Mouse (Mus musculus) kidney, embryonic 15.5 days (tissue): ENCODE measurements around the gene Socs1. TPM values are rescaled to one million over a fixed set of nuclear protein-coding genes. Genes with fewer than 3 reads are reported as not detected.
A peak's percentile ranks its signal among the peaks of the same experiment; 100 is the strongest.

Experiments
- ATAC-seq: fragments of 200-750 bp; cut with Nextera tagmentation; replicated peaks from 2 replicates; pipeline ENCODE4 v1.8.0; 2017; ENCODE audit warnings: moderate TSS enrichment; ENCODE audit not compliant: low FRiP score
- H3K27ac ChIP-seq: fragments of 300-500 bp; sonication (generic); 2 replicates; pipeline ENCODE4 v1.5.1; 2015; ENCODE audit warnings: mild to moderate bottlenecking, inconsistent platforms
- H3K27me3 ChIP-seq: fragments of 300-500 bp; sonication (generic); 2 replicates; pipeline ENCODE4 v1.6.1; 2015; ENCODE audit warnings: inconsistent platforms
- H3K36me3 ChIP-seq: fragments of 300-500 bp; sonication (generic); 2 replicates; pipeline ENCODE4 v1.6.1; 2015; ENCODE audit warnings: inconsistent platforms
- H3K4me1 ChIP-seq: fragments of 300-500 bp; sonication (generic); 2 replicates; pipeline ENCODE4 v1.6.1; 2015; ENCODE audit warnings: inconsistent platforms
- H3K4me2 ChIP-seq: fragments of 300-500 bp; sonication (generic); 2 replicates; pipeline ENCODE4 v1.6.1; 2015; ENCODE audit warnings: moderate library complexity, mild to moderate bottlenecking, inconsistent platforms
- H3K4me3 ChIP-seq: fragments of 300-500 bp; sonication (generic); replicated peaks from 2 replicates; pipeline ENCODE4 v1.5.1; 2015; ENCODE audit warnings: mild to moderate bottlenecking, inconsistent platforms
- H3K9ac ChIP-seq: fragments of 300-500 bp; sonication (generic); 2 replicates; pipeline ENCODE4 v1.6.1; 2015; ENCODE audit warnings: mild to moderate bottlenecking, inconsistent platforms
- H3K9me3 ChIP-seq: fragments of 300-500 bp; sonication (generic); replicated peaks from 2 replicates; pipeline ENCODE4 v1.6.1; 2016; ENCODE audit warnings: inconsistent platforms
- WGBS: fragments of 180-500 bp; shearing (Covaris S2); methylation state at CpG from one replicate; pipeline ENCODE4 v1.1.7; 2015; ENCODE audit warnings: mixed read lengths; 5-methylcytosine and 5-hydroxymethylcytosine counted together
- polyA plus RNA-seq: library from polyadenylated mRNA; unstranded; fragments of >200 nt; fragmentation: Nextera tagmentation; extraction: Ambion mirVana; gene quantifications from 2 replicates; pipeline ENCODE4 v1.2.1, GENCODE M21; 2015

Gene Socs1
- polyA plus RNA-seq, 1 experiment from 2014 or later: 7.8 TPM

GRCm38 (mm10) chr16:10749824-10750223 lies 35.5 kb downstream of the Socs1 start:
- no peak overlapping the region for H3K4me2 ChIP-seq
- H3K9ac ChIP-seq: no peak overlapping the region
- H3K4me1 ChIP-seq: peaks cover 5% of the 10 kb centered on the region; the same call in 1 of the 2 replicates
- H3K27ac ChIP-seq: no peak overlapping the region
- no peak overlapping the region for H3K4me3 ChIP-seq
- ATAC-seq: peak; percentile 57; the same call in 1 of the 2 replicates
- H3K9me3 ChIP-seq: no peaks in the 10 kb centered on the region
- WGBS: 53% methylated on average over 7 of the region's 7 CpGs
- no peaks in the 10 kb centered on the region for H3K36me3 ChIP-seq
- no peaks in the 10 kb centered on the region for H3K27me3 ChIP-seq

- H3K36me3 ChIP-seq: no peaks in the 10 kb centered on the region
- H3K4me3 ChIP-seq: no peak overlapping the region
- no peak overlapping the region for H3K4me2 ChIP-seq
- H3K9me3 ChIP-seq: no peaks in the 10 kb centered on the region
- no peaks in the 10 kb centered on the region for H3K27me3 ChIP-seq
- peaks cover 11% of the 10 kb centered on the region; the same call in 1 of the 2 replicates for H3K4me1 ChIP-seq
- no peak overlapping the region for H3K9ac ChIP-seq
- no peak overlapping the region for H3K27ac ChIP-seq
- 56% methylated on average over 7 of the region's 7 CpGs for WGBS
- ATAC-seq: no peak
Measured at GRCm38 (mm10) chr16:10749226-10749625, 36.1 kb downstream of the Socs1 start.

GRCm38 (mm10) chr16:10741082-10741481 lies 44.3 kb downstream of the Socs1 start:
- peaks cover 36% of the 10 kb centered on the region for H3K4me1 ChIP-seq
- H3K4me3 ChIP-seq: no peak overlapping the region
- H3K36me3 ChIP-seq: no peaks in the 10 kb centered on the region
- H3K4me2 ChIP-seq: no peak overlapping the region
- no peak for ATAC-seq
- H3K27ac ChIP-seq: no peak overlapping the region
- no peaks in the 10 kb centered on the region for H3K27me3 ChIP-seq
- no peaks in the 10 kb centered on the region for H3K9me3 ChIP-seq
- H3K9ac ChIP-seq: no peak overlapping the region
- 93% methylated on average over 2 of the region's 2 CpGs for WGBS

GRCm38 (mm10) chr16:10739854-10740398 lies 45.4 kb downstream of the Socs1 start:
- H3K36me3 ChIP-seq: no peaks in the 10 kb centered on the region

GRCm38 (mm10) chr16:10738866-10739265 lies 46.5 kb downstream of the Socs1 start:
- 91% methylated on average over 3 of the region's 3 CpGs for WGBS
- no peaks in the 10 kb centered on the region for H3K36me3 ChIP-seq
- H3K9me3 ChIP-seq: no peaks in the 10 kb centered on the region
- peak overlapping the region; percentile 88 for H3K27ac ChIP-seq
- H3K4me3 ChIP-seq: no peak overlapping the region
- peaks cover 25% of the 10 kb centered on the region for H3K4me1 ChIP-seq
- no peak for ATAC-seq
- no peaks in the 10 kb centered on the region for H3K27me3 ChIP-seq
- no peak overlapping the region for H3K4me2 ChIP-seq
- no peak overlapping the region for H3K9ac ChIP-seq

More at GRCm38 (mm10) chr16:10739854-10740398, 45.4 kb downstream of the Socs1 start:
- Histone ChIP-seq H3K4me3 (no peak overlapping the region), H3K4me1 (peaks cover 34% of the 10 kb centered on the region), H3K4me2 (no peak overlapping the region), H3K9ac (no peak overlapping the region), H3K9me3 (no peaks in the 10 kb centered on the region), H3K27ac (no peak overlapping the region), H3K27me3 (no peaks in the 10 kb centered on the region)
- WGBS: 59% methylated on average over 9 of the region's 9 CpGs
- ATAC-seq: no peak

GRCm38 (mm10) chr16:10737571-10737970 lies 47.8 kb downstream of the Socs1 start:
- peak; percentile 52 for ATAC-seq
- H3K9ac ChIP-seq: no peak overlapping the region; the same call in 1 of the 2 replicates
- H3K4me1 ChIP-seq: peaks cover 25% of the 10 kb centered on the region
- H3K27me3 ChIP-seq: no peaks in the 10 kb centered on the region
- H3K36me3 ChIP-seq: no peaks in the 10 kb centered on the region
- H3K4me2 ChIP-seq: no peak overlapping the region
- H3K9me3 ChIP-seq: no peaks in the 10 kb centered on the region
- peak overlapping the region; percentile 88 for H3K27ac ChIP-seq
- WGBS: 25% methylated on average over 2 of the region's 2 CpGs
- no peak overlapping the region for H3K4me3 ChIP-seq

- no peak overlapping the region for H3K27ac ChIP-seq
- no peaks in the 10 kb centered on the region for H3K9me3 ChIP-seq
- no peak overlapping the region for H3K4me2 ChIP-seq
- peaks cover 23% of the 10 kb centered on the region for H3K4me1 ChIP-seq
- no peak for ATAC-seq
- no peaks in the 10 kb centered on the region for H3K27me3 ChIP-seq
- 75% methylated on average over 10 of the region's 10 CpGs for WGBS
- no peak overlapping the region for H3K4me3 ChIP-seq
- H3K9ac ChIP-seq: no peak overlapping the region
- no peaks in the 10 kb centered on the region for H3K36me3 ChIP-seq
Measured at GRCm38 (mm10) chr16:10736364-10736763, 49.0 kb downstream of the Socs1 start.

GRCm38 (mm10) chr16:10735781-10736180 lies 49.6 kb downstream of the Socs1 start:
- Histone ChIP-seq H3K9me3 (no peaks in the 10 kb centered on the region), H3K9ac (no peak overlapping the region), H3K36me3 (no peaks in the 10 kb centered on the region), H3K4me2 (no peak overlapping the region), H3K4me1 (peaks cover 23% of the 10 kb centered on the region), H3K27ac (no peak overlapping the region), H3K4me3 (no peak overlapping the region), H3K27me3 (no peaks in the 10 kb centered on the region)
- WGBS: 72% methylated on average over 2 of the region's 2 CpGs
- ATAC-seq: no peak

- no peak; the same call in 1 of the 2 replicates for ATAC-seq
- peaks cover 5% of the 10 kb centered on the region for H3K4me1 ChIP-seq
- no peaks in the 10 kb centered on the region for H3K36me3 ChIP-seq
- H3K4me2 ChIP-seq: no peak overlapping the region
- WGBS: 75% methylated on average over 5 of the region's 5 CpGs
- no peaks in the 10 kb centered on the region for H3K9me3 ChIP-seq
- H3K27me3 ChIP-seq: no peaks in the 10 kb centered on the region
- no peak overlapping the region for H3K4me3 ChIP-seq
- H3K9ac ChIP-seq: no peak overlapping the region
- no peak overlapping the region for H3K27ac ChIP-seq
Measured at GRCm38 (mm10) chr16:10732421-10732820, 52.9 kb downstream of the Socs1 start.

Other genes starting within 250 kb of the Socs1 start
- 18.4 and 18.5 TPM in 2 replicates for gene Dexi, start 242.5 kb downstream of the Socs1 start, polyA plus RNA-seq
- 34.7 and 35.0 TPM in 2 replicates for gene Clec16a, start 240.2 kb downstream of the Socs1 start, polyA plus RNA-seq
- not detected in 2 replicates for gene Tnp2, start 3.1 kb upstream of the Socs1 start, polyA plus RNA-seq
- not detected in 2 replicates for gene Prm3, start 5.4 kb upstream of the Socs1 start, polyA plus RNA-seq
- not detected in 2 replicates for gene Prm2, start 10.6 kb upstream of the Socs1 start, polyA plus RNA-seq
- 0.51 TPM in 1 of 2 replicates, not detected in the other for gene Prm1, start 20.3 kb upstream of the Socs1 start, polyA plus RNA-seq
- not detected in 2 replicates for gene Gm11172, start 27.4 kb upstream of the Socs1 start, polyA plus RNA-seq
- gene Rmi2, start 49.5 kb upstream of the Socs1 start, polyA plus RNA-seq: 4.1 and 4.2 TPM in 2 replicates